Mouse (Mus musculus) stomach, embryonic 14.5 days (tissue): Measurements from ENCODE around the gene March6. TPM values are rescaled to one million over a fixed set of nuclear protein-coding genes. Genes with fewer than 3 reads are reported as not detected.

Experiments used
- ATAC-seq: fragments of 200-750 bp; cut with Nextera tagmentation; 2 replicates; pipeline ENCODE4 v1.8.0; 2017; ENCODE audit warnings: low read depth, moderate TSS enrichment; ENCODE audit not compliant: insufficient number of reproducible peaks, insufficient read depth, low FRiP score
- H3K27ac ChIP-seq: fragments of 300-500 bp; sonication (generic); 2 replicates; pipeline ENCODE4 v1.5.1; 2014; ENCODE audit warnings: mild to moderate bottlenecking, low read length, moderate library complexity, mixed read lengths
- H3K27me3 ChIP-seq: fragments of 300-500 bp; sonication (generic); 2 replicates; pipeline ENCODE4 v1.6.1; 2014; ENCODE audit warnings: low read length, control low read depth, mixed read lengths; ENCODE audit not compliant: control insufficient read depth, insufficient read depth
- H3K36me3 ChIP-seq: fragments of 300-500 bp; sonication (generic); 2 replicates; pipeline ENCODE4 v1.6.1; 2014; ENCODE audit warnings: mild to moderate bottlenecking, control low read depth, low read length, moderate library complexity, mixed read lengths; ENCODE audit not compliant: control insufficient read depth, insufficient read depth
- H3K4me1 ChIP-seq: fragments of 300-500 bp; sonication (generic); 2 replicates; pipeline ENCODE4 v1.6.1; 2014; ENCODE audit warnings: low read length, control low read depth, mixed read lengths; ENCODE audit not compliant: control insufficient read depth, insufficient read depth
- H3K4me2 ChIP-seq: fragments of 300-500 bp; sonication (generic); replicated peaks from 2 replicates; pipeline ENCODE4 v1.6.1; 2014; ENCODE audit warnings: low read depth, low read length, control low read depth
- H3K4me3 ChIP-seq: fragments of 300-500 bp; sonication (generic); 2 replicates; pipeline ENCODE4 v1.5.1; 2014; ENCODE audit warnings: low read depth, low read length, control low read depth
- H3K9ac ChIP-seq: fragments of 300-500 bp; sonication (generic); replicated peaks from 2 replicates; pipeline ENCODE4 v1.6.1; 2014; ENCODE audit warnings: low read depth, mild to moderate bottlenecking, control low read depth, low read length, moderate library complexity, mixed read lengths
- H3K9me3 ChIP-seq: fragments of 300-500 bp; sonication (generic); 2 replicates; pipeline ENCODE4 v1.6.1; 2016; ENCODE audit warnings: low read depth, low read length, control low read depth; ENCODE audit not compliant: control insufficient read depth
- whole genome bisulfite sequencing: fragments of 180-500 bp; shearing (Covaris S2); extraction: QIAGEN DNeasy Blood & Tissue Kit; methylation state at CpG from one replicate; pipeline ENCODE4 v1.1.7; 2014; 5-methylcytosine and 5-hydroxymethylcytosine counted together
- polyA plus RNA-seq: library from polyadenylated mRNA; unstranded; fragments of >200 nt; fragmentation: Nextera tagmentation; extraction: Ambion mirVana; gene quantifications from 2 replicates; pipeline ENCODE4 v1.2.1, GENCODE M21; 2014

Gene March6
- polyA plus RNA-seq = 37.2 and 38.6 TPM in 2 replicates

GRCm38 (mm10) chr15:31530659-31531445 lies at the start of gene March6:
Gene March6, minus strand, starts transcription at chr15:31531053.
- ATAC-seq = peak; percentile 92
- no peaks in the 10 kb centered on the region for H3K27me3 ChIP-seq
- WGBS = under 1% methylated on average over 94 of the region's 132 CpGs

DNA sequence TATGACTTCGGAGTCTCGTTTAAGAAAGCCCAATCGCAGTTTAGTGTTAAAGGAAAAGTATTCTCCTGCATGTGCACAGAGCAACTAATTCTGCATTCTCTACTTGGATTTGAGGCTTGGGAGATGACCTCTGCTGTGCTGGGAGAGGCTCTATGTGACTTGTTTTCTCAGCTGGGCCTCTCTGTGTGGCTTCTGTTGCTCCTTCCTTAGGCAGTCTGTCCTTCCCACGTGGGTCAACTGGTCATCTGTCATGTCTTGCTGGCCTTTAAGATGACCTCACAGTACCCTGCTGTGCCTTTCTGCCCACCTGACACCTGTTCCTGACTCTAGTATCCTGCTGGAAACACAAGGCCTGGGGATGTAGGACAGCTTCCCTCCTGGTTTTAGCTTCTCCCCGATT lies 45.2 kb upstream of the March6 start:
- no peak for ATAC-seq
- no peaks in the 10 kb centered on the region for H3K9me3 ChIP-seq
- H3K36me3 ChIP-seq = no peaks in the 10 kb centered on the region
- H3K4me1 ChIP-seq = no peaks in the 10 kb centered on the region
- WGBS = 65% methylated on average over 5 of the region's 5 CpGs
- no peak overlapping the region for H3K4me2 ChIP-seq
- no peaks in the 10 kb centered on the region for H3K27me3 ChIP-seq
- no peak overlapping the region for H3K4me3 ChIP-seq
- no peak overlapping the region for H3K27ac ChIP-seq
- no peak overlapping the region for H3K9ac ChIP-seq

More at GRCm38 (mm10) chr15:31530659-31531445, at the start of gene March6:
- Histone ChIP-seq H3K4me1 (peaks cover 6% of the 10 kb centered on the region), H3K4me2 (peak within 1 kb of the TSS; percentile 71), H3K4me3 (peak within 1 kb of the TSS; percentile 70), H3K9me3 (no peaks in the 10 kb centered on the region; the same call in 1 of the 2 replicates), H3K9ac (peak within 1 kb of the TSS; percentile 92), H3K27ac (peak within 1 kb of the TSS; percentile 98), H3K36me3 (no peaks in the 10 kb centered on the region)

DNA sequence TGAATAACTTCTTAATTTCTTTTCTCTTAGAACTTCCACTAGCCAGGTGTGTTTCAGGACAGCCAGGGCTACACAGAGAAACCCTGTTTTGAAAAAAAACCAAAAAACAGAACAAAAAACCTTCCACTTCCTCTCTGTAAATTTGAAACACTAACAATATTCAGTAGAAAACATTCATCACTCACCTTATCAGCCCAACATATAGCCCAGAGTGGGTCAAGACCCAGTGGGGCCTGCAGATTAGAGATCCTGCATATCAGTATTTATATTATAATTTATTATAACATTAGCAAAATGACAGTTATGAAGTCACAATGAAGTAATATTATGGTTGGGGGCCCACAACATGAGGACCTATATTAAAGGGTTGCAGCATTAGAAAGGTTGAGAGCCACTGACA lies 42.8 kb upstream of the March6 start:
- no peak overlapping the region for H3K4me3 ChIP-seq
- peaks cover 3% of the 10 kb centered on the region; the same call in 1 of the 2 replicates for H3K4me1 ChIP-seq
- H3K27ac ChIP-seq = no peak overlapping the region
- H3K27me3 ChIP-seq = no peaks in the 10 kb centered on the region
- no peak for ATAC-seq
- H3K9me3 ChIP-seq = no peaks in the 10 kb centered on the region
- no peak overlapping the region for H3K9ac ChIP-seq
- H3K36me3 ChIP-seq = no peaks in the 10 kb centered on the region
- H3K4me2 ChIP-seq = no peak overlapping the region

- Histone ChIP-seq H3K27me3 (no peaks in the 10 kb centered on the region), H3K36me3 (no peaks in the 10 kb centered on the region), H3K4me1 (peaks cover 7% of the 10 kb centered on the region; the same call in 1 of the 2 replicates), H3K9ac (no peak overlapping the region), H3K27ac (no peak overlapping the region), H3K4me3 (no peak overlapping the region), H3K4me2 (no peak overlapping the region), H3K9me3 (no peaks in the 10 kb centered on the region)
- no peak for ATAC-seq
- WGBS = 76% methylated on average over 4 of the region's 4 CpGs
These were observed 42.4 kb upstream of the March6 start for GRCm38 (mm10) chr15:31573287-31573686.

DNA sequence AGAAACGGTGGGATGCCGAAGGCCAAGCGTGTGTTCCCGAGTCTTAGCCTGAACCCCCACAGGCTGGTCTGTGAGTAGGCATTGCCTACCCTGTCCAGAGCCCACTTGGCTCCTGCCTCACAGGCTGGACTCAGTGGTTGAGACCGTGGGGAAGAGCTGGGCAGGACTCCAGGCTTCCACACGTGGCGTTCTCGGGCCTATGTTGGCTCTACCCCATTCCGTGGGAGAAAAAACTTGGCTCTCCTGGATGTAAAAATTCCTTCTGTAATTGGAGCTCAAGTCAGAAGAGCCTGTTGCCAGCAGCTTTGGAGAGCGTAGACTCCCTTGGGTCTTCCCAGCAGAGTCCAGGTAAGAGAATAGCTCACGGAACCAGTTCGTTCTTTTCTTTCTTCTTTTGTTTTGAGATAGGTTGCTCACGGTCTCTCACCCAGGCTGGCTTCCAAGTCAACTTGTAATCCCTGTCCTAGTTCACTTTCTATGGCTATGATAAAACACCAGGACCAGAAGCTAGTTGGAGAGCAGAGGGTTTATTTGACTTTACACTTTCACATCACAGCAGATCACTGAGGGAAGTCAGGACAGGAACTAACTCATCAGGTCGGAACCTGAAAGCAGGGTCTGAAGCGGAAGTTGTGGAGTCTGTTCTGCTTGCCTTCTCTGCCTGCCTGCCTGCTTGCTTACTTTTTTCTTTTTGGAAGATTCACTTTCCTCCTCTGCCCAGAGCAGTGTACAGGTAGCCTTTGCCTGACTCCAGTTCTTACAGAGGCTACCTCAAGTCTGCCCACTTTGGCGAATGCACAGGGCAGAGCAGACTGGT lies 41.3 kb upstream of the March6 start:
- Histone ChIP-seq H3K36me3 (no peaks in the 10 kb centered on the region), H3K9me3 (no peaks in the 10 kb centered on the region), H3K4me2 (no peak overlapping the region), H3K27ac (no peak overlapping the region), H3K27me3 (no peaks in the 10 kb centered on the region), H3K9ac (no peak overlapping the region), H3K4me1 (peaks cover 10% of the 10 kb centered on the region; the same call in 1 of the 2 replicates), H3K4me3 (no peak overlapping the region)
- no peak for ATAC-seq
- WGBS = 82% methylated on average over 16 of the region's 16 CpGs

GRCm38 (mm10) chr15:31570959-31571358 lies 40.1 kb upstream of the March6 start:
- Histone ChIP-seq H3K36me3 (no peaks in the 10 kb centered on the region), H3K9me3 (no peaks in the 10 kb centered on the region), H3K4me3 (no peak overlapping the region), H3K9ac (no peak overlapping the region), H3K27me3 (no peaks in the 10 kb centered on the region), H3K27ac (no peak overlapping the region), H3K4me1 (peaks cover 10% of the 10 kb centered on the region; the same call in 1 of the 2 replicates), H3K4me2 (no peak overlapping the region)
- ATAC-seq = no peak
- WGBS = 86% methylated on average over 8 of the region's 8 CpGs

- peak; percentile 71 for ATAC-seq
These were observed 38.6 kb upstream of the March6 start for GRCm38 (mm10) chr15:31569325-31570022.

GRCm38 (mm10) chr15:31568581-31568996 lies 37.7 kb upstream of the March6 start:
- 13% methylated on average over 12 of the region's 12 CpGs for WGBS
- Histone ChIP-seq H3K4me1 (peaks cover 10% of the 10 kb centered on the region; the same call in 1 of the 2 replicates), H3K4me3 (peak overlapping the region; percentile 11; the same call in 1 of the 2 replicates), H3K36me3 (no peaks in the 10 kb centered on the region), H3K27me3 (no peaks in the 10 kb centered on the region), H3K9ac (no peak overlapping the region), H3K4me2 (0 out of 2 replicates have a peak overlapping the region, but pooled peaks have one; percentile 22), H3K9me3 (no peaks in the 10 kb centered on the region), H3K27ac (no peak overlapping the region)
- ATAC-seq = peak; percentile 66

More at GRCm38 (mm10) chr15:31569325-31570022, 38.6 kb upstream of the March6 start:
- peaks cover 10% of the 10 kb centered on the region; the same call in 1 of the 2 replicates for H3K4me1 ChIP-seq
- WGBS = 45% methylated on average over 9 of the region's 9 CpGs
- H3K4me3 ChIP-seq = no peak overlapping the region
- H3K27me3 ChIP-seq = no peaks in the 10 kb centered on the region
- no peak overlapping the region for H3K9ac ChIP-seq
- peak overlapping the region; percentile 71; the same call in 1 of the 2 replicates for H3K27ac ChIP-seq
- H3K36me3 ChIP-seq = no peaks in the 10 kb centered on the region
- no peaks in the 10 kb centered on the region for H3K9me3 ChIP-seq
- H3K4me2 ChIP-seq = no peak overlapping the region
